Mouse (Mus musculus) cerebellum, adult 2 months (tissue): Measurements from ENCODE around the gene Zbtb17.

Source experiments
- CTCF ChIP-seq: fragments of 200-500 bp; IDR thresholded peaks from 2 replicates; pipeline ENCODE4 v1.5.1; 2011; ENCODE audit warnings: low read depth, mild to moderate bottlenecking, control low read depth, low read length, moderate library complexity, borderline replicate concordance; ENCODE audit not compliant: insufficient read depth
- POLR2A ChIP-seq: fragments of 200-500 bp; IDR thresholded peaks from 2 replicates; pipeline ENCODE4 v1.6.1; 2011; ENCODE audit warnings: low read length, control low read depth, borderline replicate concordance; ENCODE audit not compliant: insufficient read depth

- TF ChIP-seq CTCF (no peak), POLR2A (no peak)
Measured at GRCm38 (mm10) chr4:141394751-141395150, 49.7 kb upstream of the Zbtb17 start.
